Mouse (Mus musculus) hindbrain, embryonic 11.5 days (tissue): Measurements from ENCODE around the gene Acss1. TPM values are rescaled to one million over a fixed set of nuclear protein-coding genes. Genes with fewer than 3 reads are reported as not detected.

Source experiments
- ATAC-seq: fragments of 200-750 bp; cut with Nextera tagmentation; 2 replicates; pipeline ENCODE4 v1.8.0; 2017; ENCODE audit warnings: mild to moderate bottlenecking, moderate TSS enrichment, moderate library complexity; ENCODE audit not compliant: low FRiP score
- DNase-seq: peaks from one replicate; pipeline ENCODE4 v3.0.0-alpha.2; 2015; ENCODE audit warnings: low spot score
- H3K27ac ChIP-seq: fragments of 300-500 bp; sonication (generic); 2 replicates; pipeline ENCODE4 v1.5.1; 2014; ENCODE audit warnings: mild to moderate bottlenecking, low read depth, low read length
- H3K27me3 ChIP-seq: fragments of 300-500 bp; sonication (generic); 2 replicates; pipeline ENCODE4 v1.6.1; 2014; ENCODE audit warnings: mild to moderate bottlenecking, low read length, moderate library complexity, mixed read lengths; ENCODE audit not compliant: control insufficient read depth, insufficient read depth
- H3K36me3 ChIP-seq: fragments of 300-500 bp; sonication (generic); 2 replicates; pipeline ENCODE4 v1.6.1; 2014; ENCODE audit warnings: mild to moderate bottlenecking, low read length, moderate library complexity, mixed read lengths; ENCODE audit not compliant: control insufficient read depth, insufficient read depth
- H3K4me1 ChIP-seq: fragments of 300-500 bp; sonication (generic); replicated peaks from 2 replicates; pipeline ENCODE4 v1.6.1; 2014; ENCODE audit warnings: low read length, mixed read lengths; ENCODE audit not compliant: control insufficient read depth, insufficient read depth
- H3K4me2 ChIP-seq: fragments of 300-500 bp; sonication (generic); replicated peaks from 2 replicates; pipeline ENCODE4 v1.6.1; 2014; ENCODE audit warnings: mild to moderate bottlenecking, low read depth, low read length
- H3K4me3 ChIP-seq: fragments of 300-500 bp; sonication (generic); 2 replicates; pipeline ENCODE4 v1.5.1; 2014; ENCODE audit warnings: low read depth, low read length
- H3K9ac ChIP-seq: fragments of 300-500 bp; sonication (generic); 2 replicates; pipeline ENCODE4 v1.6.1; 2014; ENCODE audit warnings: low read depth, low read length
- H3K9me3 ChIP-seq: fragments of 300-500 bp; sonication (generic); 2 replicates; pipeline ENCODE4 v1.6.1; 2016; ENCODE audit warnings: low read length; ENCODE audit not compliant: control insufficient read depth
- WGBS: fragments of 180-500 bp; shearing (Covaris S2); extraction: QIAGEN DNeasy Blood & Tissue Kit; methylation state at CpG from one replicate; pipeline ENCODE4 v1.1.7; 2014; 5-methylcytosine and 5-hydroxymethylcytosine counted together
- polyA plus RNA-seq: library from polyadenylated mRNA; unstranded; fragments of >200 nt; fragmentation: Nextera tagmentation; extraction: Ambion mirVana; gene quantifications from 2 replicates; pipeline ENCODE4 v1.2.1, GENCODE M21; 2014

Gene Acss1
- polyA plus RNA-seq, 1 experiment from 2014 or later = 31.4 TPM

DNA sequence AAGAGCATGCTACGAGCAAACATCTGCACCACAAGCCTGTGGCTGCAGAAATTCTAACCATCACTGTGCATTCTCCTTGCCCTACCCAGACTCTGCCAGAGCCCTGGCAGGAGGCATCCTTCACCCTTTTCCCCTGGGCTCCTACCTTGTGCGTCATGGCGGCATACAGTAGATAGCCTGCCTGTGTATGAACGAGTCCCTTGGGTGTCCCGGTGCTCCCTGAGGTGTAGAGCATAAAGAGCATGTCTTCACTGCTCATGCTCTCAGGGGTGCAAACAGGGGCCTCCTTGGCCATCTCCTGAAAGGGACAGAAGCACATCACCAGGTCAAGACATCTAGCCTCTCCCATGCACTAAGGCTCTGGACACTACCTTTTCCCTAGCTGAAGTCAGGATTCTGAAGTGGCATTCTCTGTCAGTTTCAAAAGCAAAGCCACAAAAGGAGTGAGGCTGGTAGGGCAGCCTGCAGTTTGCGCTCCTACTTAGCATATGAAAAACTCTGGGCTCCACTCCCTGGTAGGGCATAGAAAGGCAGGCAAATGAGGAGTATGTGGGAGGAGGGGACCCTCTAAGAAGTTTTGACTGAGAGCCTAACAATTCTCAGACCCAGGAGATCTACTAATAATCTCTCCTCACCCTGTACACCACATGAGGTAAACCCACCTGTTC is 30.5 kb downstream of the Acss1 start:
- Histone ChIP-seq H3K4me3 (no peak overlapping the region), H3K9me3 (no peaks in the 10 kb centered on the region), H3K27me3 (no peaks in the 10 kb centered on the region), H3K36me3 (0 out of 2 replicates have a peak, but pooled peaks cover 4% of the 10 kb centered on the region), H3K27ac (peak overlapping the region; percentile 69), H3K4me1 (peaks cover 3% of the 10 kb centered on the region; the same call in 1 of the 2 replicates), H3K9ac (peak overlapping the region; percentile 36), H3K4me2 (no peak overlapping the region; the same call in 1 of the 2 replicates)
- DNase-seq = peak; percentile 27
- ATAC-seq = peak; percentile 85
- 60% methylated on average over 6 of the region's 6 CpGs for WGBS

GRCm38 (mm10) chr2:150635877-150636446 is 32.3 kb downstream of the Acss1 start:
- H3K4me3 ChIP-seq = no peak overlapping the region
- no peaks in the 10 kb centered on the region for H3K27me3 ChIP-seq
- ATAC-seq (no peak), DNase-seq (no peak)
- 0 out of 2 replicates have a peak, but pooled peaks cover 4% of the 10 kb centered on the region for H3K36me3 ChIP-seq
- H3K4me1 ChIP-seq = peaks cover 3% of the 10 kb centered on the region; the same call in 1 of the 2 replicates
- H3K9ac ChIP-seq = no peak overlapping the region
- H3K4me2 ChIP-seq = no peak overlapping the region
- H3K27ac ChIP-seq = no peak overlapping the region
- WGBS = 79% methylated on average over 3 of the region's 3 CpGs
- no peaks in the 10 kb centered on the region for H3K9me3 ChIP-seq

DNA sequence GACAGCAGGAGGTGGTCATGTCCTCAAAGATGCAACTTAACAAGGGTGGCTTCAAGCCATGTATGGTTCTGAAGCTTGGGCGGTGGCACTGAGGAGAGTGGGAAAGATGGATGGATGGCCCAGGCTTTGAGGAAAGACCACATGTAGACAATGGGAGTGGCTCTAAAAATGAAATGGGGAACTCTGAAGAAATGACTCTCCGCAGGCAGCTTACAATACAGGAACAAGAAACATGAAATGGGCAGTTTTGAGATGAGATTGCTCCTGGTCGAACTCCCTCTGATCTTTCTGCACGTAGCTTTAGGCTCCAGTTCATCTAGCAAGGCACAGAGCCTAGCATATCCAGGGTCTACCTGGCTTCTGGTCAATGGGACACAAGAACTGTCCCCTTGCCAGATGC is 39.0 kb downstream of the Acss1 start:
- H3K9me3 ChIP-seq = no peaks in the 10 kb centered on the region
- H3K36me3 ChIP-seq = 0 out of 2 replicates have a peak, but pooled peaks cover 4% of the 10 kb centered on the region
- WGBS = 95% methylated on average over 4 of the region's 4 CpGs
- ATAC-seq (no peak), DNase-seq (no peak)
- H3K27ac ChIP-seq = no peak overlapping the region
- H3K27me3 ChIP-seq = no peaks in the 10 kb centered on the region
- no peak overlapping the region for H3K4me2 ChIP-seq
- H3K4me1 ChIP-seq = no peaks in the 10 kb centered on the region
- no peak overlapping the region for H3K4me3 ChIP-seq
- H3K9ac ChIP-seq = no peak overlapping the region

- H3K4me1 ChIP-seq = no peaks in the 10 kb centered on the region
- no peak for ATAC-seq
- H3K4me2 ChIP-seq = no peak overlapping the region
- WGBS = 77% methylated on average over 6 of the region's 6 CpGs
- no peaks in the 10 kb centered on the region for H3K9me3 ChIP-seq
- no peak overlapping the region for H3K27ac ChIP-seq
- DNase-seq = no peak
- H3K27me3 ChIP-seq = no peaks in the 10 kb centered on the region
- H3K36me3 ChIP-seq = no peaks in the 10 kb centered on the region
- no peak overlapping the region for H3K9ac ChIP-seq
- no peak overlapping the region for H3K4me3 ChIP-seq
These were observed 41.2 kb downstream of the Acss1 start for GRCm38 (mm10) chr2:150627140-150627539.

DNA sequence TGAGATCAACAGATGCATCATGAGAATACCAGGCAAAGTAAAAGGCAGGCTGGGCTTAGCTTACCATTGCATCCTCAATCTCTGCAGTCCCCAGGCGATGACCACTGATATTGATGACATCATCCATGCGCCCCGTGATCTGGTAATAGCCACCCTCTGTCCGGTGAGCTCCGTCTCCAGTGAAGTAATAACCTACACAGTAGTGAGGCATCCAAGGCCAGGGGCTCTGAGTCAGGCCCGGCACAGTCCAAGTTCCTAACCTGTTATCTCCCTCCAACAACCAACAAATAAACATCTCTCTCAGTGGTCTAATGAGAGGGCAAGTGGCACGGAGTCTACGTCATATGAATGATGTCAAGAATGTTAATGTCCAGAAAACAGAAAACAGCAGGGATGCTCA is 43.4 kb downstream of the Acss1 start:
- no peak for DNase-seq
- no peak overlapping the region for H3K9ac ChIP-seq
- H3K4me2 ChIP-seq = no peak overlapping the region
- H3K4me3 ChIP-seq = no peak overlapping the region
- no peak overlapping the region for H3K27ac ChIP-seq
- no peaks in the 10 kb centered on the region for H3K9me3 ChIP-seq
- WGBS = 90% methylated on average over 8 of the region's 8 CpGs
- no peaks in the 10 kb centered on the region for H3K27me3 ChIP-seq
- H3K36me3 ChIP-seq = no peaks in the 10 kb centered on the region
- H3K4me1 ChIP-seq = no peaks in the 10 kb centered on the region
- ATAC-seq = no peak

DNA sequence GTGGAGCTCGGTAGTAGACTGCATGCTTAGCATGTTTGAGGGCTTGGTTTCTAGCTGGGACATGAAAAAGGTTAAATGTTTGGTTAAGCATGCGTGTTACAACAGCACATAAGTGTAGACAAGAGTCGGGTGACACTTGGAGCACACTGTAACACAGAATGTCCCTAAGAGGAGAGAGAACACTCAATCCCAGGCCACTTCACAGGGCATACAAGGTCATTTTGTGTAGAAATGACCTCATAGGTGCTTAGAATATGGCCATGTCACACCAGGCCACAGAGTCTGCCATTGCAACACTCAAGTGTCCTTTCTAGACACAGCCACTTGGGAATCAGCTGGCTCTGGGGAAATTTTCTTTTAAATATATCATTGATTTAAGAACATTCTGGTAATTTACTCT is 44.3 kb downstream of the Acss1 start:
- H3K4me1 ChIP-seq = no peaks in the 10 kb centered on the region
- H3K4me2 ChIP-seq = no peak overlapping the region
- 90% methylated on average over 3 of the region's 3 CpGs for WGBS
- H3K4me3 ChIP-seq = no peak overlapping the region
- DNase-seq (no peak), ATAC-seq (no peak)
- no peak overlapping the region for H3K27ac ChIP-seq
- no peak overlapping the region for H3K9ac ChIP-seq
- H3K9me3 ChIP-seq = no peaks in the 10 kb centered on the region
- H3K36me3 ChIP-seq = no peaks in the 10 kb centered on the region
- H3K27me3 ChIP-seq = no peaks in the 10 kb centered on the region

- no peak for DNase-seq
- Histone ChIP-seq H3K27ac (no peak overlapping the region), H3K9me3 (no peaks in the 10 kb centered on the region), H3K36me3 (no peaks in the 10 kb centered on the region), H3K4me2 (no peak overlapping the region), H3K27me3 (no peaks in the 10 kb centered on the region), H3K4me3 (no peak overlapping the region), H3K9ac (no peak overlapping the region), H3K4me1 (no peaks in the 10 kb centered on the region)
- 81% methylated on average over 3 of the region's 3 CpGs for WGBS
- ATAC-seq = no peak
These were observed 46.6 kb downstream of the Acss1 start for GRCm38 (mm10) chr2:150621698-150622097.

DNA sequence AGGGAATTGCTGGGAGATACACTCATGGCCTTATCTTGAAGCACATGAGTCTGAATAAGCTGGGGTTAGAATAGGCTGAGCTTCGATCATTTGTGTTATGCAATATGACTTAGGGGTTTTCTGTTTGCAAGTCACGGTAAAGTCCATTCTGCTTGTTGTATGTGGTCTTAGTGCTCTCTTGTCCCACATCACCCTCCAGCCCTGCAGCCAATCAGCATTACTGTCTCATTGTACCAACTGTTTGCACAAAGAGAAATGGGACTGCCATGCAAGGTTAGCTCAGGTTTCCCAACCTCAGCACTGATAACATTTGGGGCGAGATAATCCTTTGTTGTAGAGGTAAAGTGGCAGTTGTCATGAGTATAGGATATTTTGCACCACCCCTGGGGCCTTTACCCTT is 58.2 kb downstream of the Acss1 start:
- Histone ChIP-seq H3K27ac (no peak overlapping the region), H3K9me3 (no peaks in the 10 kb centered on the region), H3K27me3 (no peaks in the 10 kb centered on the region), H3K36me3 (no peaks in the 10 kb centered on the region), H3K4me2 (no peak overlapping the region), H3K4me3 (no peak overlapping the region), H3K9ac (no peak overlapping the region), H3K4me1 (no peaks in the 10 kb centered on the region)
- WGBS = 74% methylated on average over 3 of the region's 3 CpGs
- ATAC-seq = no peak
- no peak for DNase-seq
